Mouse (Mus musculus): ENCODE measurements at regions not wholly inside any gene's neighbourhood (a gene's known extent, or its start where the extent isn't known, plus 50 kb on each side); places are given as distances from the start of the nearest gene placed in this dataset.

- DNase-seq (ENCODE audit: low spot score in 2 of 2), result no peak
Measured at GRCm38 (mm10) chr4:47534959-47535358, 60.5 kb downstream of the Sec61b start.

GRCm38 (mm10) chr4:47567694-47568093, 93.2 kb downstream of the Sec61b start:
- no peak for DNase-seq (ENCODE audit: low spot score in 2 of 2)

GRCm38 (mm10) chr4:47570846-47571245, 96.4 kb downstream of the Sec61b start:
- DNase-seq (ENCODE audit: low spot score in 2 of 2), result no peak

- DNase-seq (ENCODE audit: low spot score in 2 of 2), result no peak
Measured at GRCm38 (mm10) chr4:47576011-47576410, 101.6 kb downstream of the Sec61b start.

- no peak for DNase-seq (ENCODE audit: low spot score in 2 of 2)
Measured at GRCm38 (mm10) chr4:47577490-47577889, 103.0 kb downstream of the Sec61b start.

- DNase-seq (ENCODE audit: low spot score in 2 of 2), result no peak
Measured at GRCm38 (mm10) chr4:47578637-47579036, 104.2 kb downstream of the Sec61b start.

GRCm38 (mm10) chr4:47580556-47580955, 106.1 kb downstream of the Sec61b start:
- no peak for DNase-seq (ENCODE audit: low spot score in 2 of 2)

- no peak for DNase-seq (ENCODE audit: low spot score in 2 of 2)
Measured at GRCm38 (mm10) chr4:47587256-47587655, 112.8 kb downstream of the Sec61b start.

GRCm38 (mm10) chr4:47592271-47592986, 118.0 kb downstream of the Sec61b start:
- no peak for DNase-seq (ENCODE audit: low spot score in 2 of 2)

GRCm38 (mm10) chr4:47593155-47593554, 118.7 kb downstream of the Sec61b start:
- DNase-seq (ENCODE audit: low spot score in 2 of 2), result no peak

- no peak for DNase-seq (ENCODE audit: low spot score in 2 of 2)
Measured at GRCm38 (mm10) chr4:47594171-47594570, 119.7 kb downstream of the Sec61b start.

- DNase-seq (ENCODE audit: low spot score in 2 of 2), result no peak
Measured at GRCm38 (mm10) chr4:47595841-47596240, 121.4 kb downstream of the Sec61b start.

- DNase-seq (ENCODE audit: low spot score in 2 of 2), result no peak
Measured at GRCm38 (mm10) chr4:47597586-47597985, 123.1 kb downstream of the Sec61b start.

GRCm38 (mm10) chr4:47598216-47598615, 123.8 kb downstream of the Sec61b start:
- no peak for DNase-seq (ENCODE audit: low spot score in 2 of 2)

- no peak for DNase-seq (ENCODE audit: low spot score in 2 of 2)
Measured at GRCm38 (mm10) chr4:47601301-47602070, 127.0 kb downstream of the Sec61b start.

GRCm38 (mm10) chr4:47603378-47603777, 128.9 kb downstream of the Sec61b start:
- no peak for DNase-seq (ENCODE audit: low spot score in 2 of 2)

GRCm38 (mm10) chr4:47603847-47604397, 129.5 kb downstream of the Sec61b start:
- no peak for DNase-seq (ENCODE audit: low spot score in 2 of 2)

GRCm38 (mm10) chr4:47605676-47606075, 131.2 kb downstream of the Sec61b start:
- no peak for DNase-seq (ENCODE audit: low spot score in 2 of 2)

GRCm38 (mm10) chr4:47608673-47609072, 134.2 kb downstream of the Sec61b start:
- no peak for DNase-seq (ENCODE audit: low spot score in 2 of 2)

- DNase-seq (ENCODE audit: low spot score in 2 of 2), result no peak
Measured at GRCm38 (mm10) chr4:47610913-47611312, 136.5 kb downstream of the Sec61b start.

GRCm38 (mm10) chr4:47616525-47616924, 142.1 kb downstream of the Sec61b start:
- no peak for DNase-seq (ENCODE audit: low spot score in 2 of 2)

GRCm38 (mm10) chr4:47620700-47621099, 146.2 kb downstream of the Sec61b start:
- no peak for DNase-seq (ENCODE audit: low spot score in 2 of 2)
